Mouse (Mus musculus): ENCODE data around the gene Shpk.

DNA sequence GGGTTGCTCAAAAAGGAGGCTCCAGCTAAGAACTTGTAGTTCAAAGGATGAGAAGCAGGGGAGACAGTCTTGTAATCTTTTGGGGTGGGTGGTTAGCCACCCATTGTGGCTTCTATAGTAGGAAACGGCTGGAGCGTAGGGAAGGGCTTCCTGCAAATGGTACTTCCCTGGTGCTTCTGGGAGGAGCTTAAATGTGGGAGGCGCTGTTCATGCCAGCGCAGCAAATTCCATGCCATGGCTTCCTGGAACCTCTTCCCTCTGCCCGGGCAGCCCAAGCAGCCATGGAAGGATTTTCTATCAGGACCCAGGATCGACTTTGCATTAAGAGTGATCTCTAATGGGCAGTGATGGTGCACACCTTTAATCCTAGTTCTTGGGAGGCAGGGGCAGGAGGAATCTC is 30.7 kb upstream of the Shpk start:
- TF ChIP-seq CTCF (IDR thresholded peaks at IDR 0.05; ENCODE audit: low read depth), result no peak
- no peak for TF ChIP-seq EP300 (optimal IDR thresholded peaks at IDR 0.05)
